Mouse (Mus musculus) midbrain, embryonic 11.5 days (tissue): Measurements from ENCODE around the gene Rims4. TPM values are rescaled to one million over a fixed set of nuclear protein-coding genes. Genes with fewer than 3 reads are reported as not detected.

Experiments used
- ATAC-seq: fragments of 200-750 bp; cut with Nextera tagmentation; 2 replicates; pipeline ENCODE4 v1.8.0; 2017; ENCODE audit warnings: moderate TSS enrichment, moderate library complexity; ENCODE audit not compliant: low FRiP score
- DNase-seq: peaks from one replicate; pipeline ENCODE4 v3.0.0; 2015; ENCODE audit warnings: low spot score; ENCODE audit errors: missing footprints
- H3K27ac ChIP-seq: fragments of 300-500 bp; sonication (generic); 2 replicates; pipeline ENCODE4 v1.5.1; 2014; ENCODE audit warnings: low read depth, low read length
- H3K27me3 ChIP-seq: fragments of 300-500 bp; sonication (generic); 2 replicates; pipeline ENCODE4 v1.6.1; 2014; ENCODE audit warnings: mild to moderate bottlenecking, low read length, moderate library complexity, mixed read lengths; ENCODE audit not compliant: control insufficient read depth, insufficient read depth
- H3K36me3 ChIP-seq: fragments of 300-500 bp; sonication (generic); 2 replicates; pipeline ENCODE4 v1.6.1; 2014; ENCODE audit warnings: mild to moderate bottlenecking, low read length, moderate library complexity, mixed read lengths; ENCODE audit not compliant: control insufficient read depth, insufficient read depth
- H3K4me1 ChIP-seq: fragments of 300-500 bp; sonication (generic); 2 replicates; pipeline ENCODE4 v1.6.1; 2014; ENCODE audit warnings: low read length; ENCODE audit not compliant: control insufficient read depth, insufficient read depth
- H3K4me2 ChIP-seq: fragments of 300-500 bp; sonication (generic); 2 replicates; pipeline ENCODE4 v1.6.1; 2014; ENCODE audit warnings: mild to moderate bottlenecking, moderate library complexity
- H3K4me3 ChIP-seq: fragments of 300-500 bp; sonication (generic); 2 replicates; pipeline ENCODE4 v1.5.1; 2014; ENCODE audit warnings: low read depth, low read length
- H3K9ac ChIP-seq: fragments of 300-500 bp; sonication (generic); 2 replicates; pipeline ENCODE4 v1.6.1; 2014; ENCODE audit warnings: low read length
- H3K9me3 ChIP-seq: fragments of 300-500 bp; sonication (generic); 2 replicates; pipeline ENCODE4 v1.6.1; 2016; ENCODE audit warnings: low read length; ENCODE audit not compliant: control insufficient read depth
- WGBS: fragments of 180-500 bp; shearing (Covaris S2); extraction: QIAGEN DNeasy Blood & Tissue Kit; methylation state at CpG from one replicate; pipeline ENCODE4 v1.1.7; 2014; 5-methylcytosine and 5-hydroxymethylcytosine counted together
- polyA plus RNA-seq: library from polyadenylated mRNA; unstranded; fragments of >200 nt; fragmentation: Nextera tagmentation; extraction: Ambion mirVana; gene quantifications from 2 replicates; pipeline ENCODE4 v1.2.1, GENCODE M21; 2014

Rims4 gene
- polyA plus RNA-seq, 1 experiment from 2014 or later = 1.1 TPM

DNA sequence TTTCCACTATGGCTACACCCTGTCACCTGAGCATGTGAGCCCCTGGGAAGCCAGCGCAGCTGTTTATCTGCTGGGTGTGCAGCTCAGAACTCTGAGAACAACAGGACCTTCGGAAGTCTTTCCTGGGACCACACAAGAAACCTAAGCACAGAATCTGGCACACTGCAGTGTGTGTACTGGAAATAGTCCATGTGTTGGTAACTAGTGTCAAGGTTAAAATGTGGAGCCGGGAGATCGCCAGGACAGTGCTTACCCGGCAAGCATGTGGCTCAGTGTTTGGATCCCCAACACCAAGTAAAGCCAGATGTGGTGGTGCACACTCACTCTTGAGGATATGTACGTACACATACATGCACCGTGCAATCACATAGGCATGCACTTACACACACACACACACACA, 17.4 kb downstream of the Rims4 start:
- no peak overlapping the region for H3K27ac ChIP-seq
- no peak overlapping the region for H3K9ac ChIP-seq
- no peaks in the 10 kb centered on the region for H3K27me3 ChIP-seq
- no peaks in the 10 kb centered on the region for H3K9me3 ChIP-seq
- no peak for DNase-seq
- H3K4me3 ChIP-seq = no peak overlapping the region
- H3K36me3 ChIP-seq = no peaks in the 10 kb centered on the region
- no peak for ATAC-seq
- WGBS = 93% methylated on average over 7 of the region's 7 CpGs
- H3K4me1 ChIP-seq = no peaks in the 10 kb centered on the region
- H3K4me2 ChIP-seq = no peak overlapping the region

DNA sequence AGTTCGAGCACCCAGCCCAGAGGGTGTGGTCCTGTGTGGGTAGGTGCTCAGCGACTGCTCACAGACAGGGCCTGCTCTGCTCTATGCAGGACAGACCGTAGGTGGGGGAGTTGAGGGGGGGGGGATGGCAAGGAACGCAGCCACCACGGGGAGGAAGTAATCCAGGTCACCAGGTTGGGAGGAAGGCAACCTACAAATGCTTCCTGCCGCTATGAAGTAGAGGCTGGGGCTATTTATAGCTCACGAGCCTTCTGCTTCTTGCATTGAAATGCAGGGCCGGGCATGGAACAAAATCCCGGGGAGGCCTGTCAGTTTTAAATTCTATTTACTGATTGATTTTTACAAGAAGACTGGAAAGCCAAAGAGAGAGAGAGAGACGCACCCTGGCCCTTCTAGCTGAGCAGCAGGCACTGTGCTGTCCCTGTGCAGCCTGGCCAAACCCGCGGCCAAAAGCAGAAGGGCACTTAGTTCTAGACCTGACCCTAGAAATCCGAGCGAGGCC, 18.5 kb downstream of the Rims4 start:
- Histone ChIP-seq H3K4me1 (no peaks in the 10 kb centered on the region), H3K9me3 (no peaks in the 10 kb centered on the region), H3K4me3 (no peak overlapping the region), H3K4me2 (no peak overlapping the region), H3K27ac (no peak overlapping the region), H3K27me3 (no peaks in the 10 kb centered on the region), H3K36me3 (no peaks in the 10 kb centered on the region), H3K9ac (no peak overlapping the region)
- 62% methylated on average over 14 of the region's 14 CpGs for WGBS
- DNase-seq = no peak
- no peak for ATAC-seq

DNA sequence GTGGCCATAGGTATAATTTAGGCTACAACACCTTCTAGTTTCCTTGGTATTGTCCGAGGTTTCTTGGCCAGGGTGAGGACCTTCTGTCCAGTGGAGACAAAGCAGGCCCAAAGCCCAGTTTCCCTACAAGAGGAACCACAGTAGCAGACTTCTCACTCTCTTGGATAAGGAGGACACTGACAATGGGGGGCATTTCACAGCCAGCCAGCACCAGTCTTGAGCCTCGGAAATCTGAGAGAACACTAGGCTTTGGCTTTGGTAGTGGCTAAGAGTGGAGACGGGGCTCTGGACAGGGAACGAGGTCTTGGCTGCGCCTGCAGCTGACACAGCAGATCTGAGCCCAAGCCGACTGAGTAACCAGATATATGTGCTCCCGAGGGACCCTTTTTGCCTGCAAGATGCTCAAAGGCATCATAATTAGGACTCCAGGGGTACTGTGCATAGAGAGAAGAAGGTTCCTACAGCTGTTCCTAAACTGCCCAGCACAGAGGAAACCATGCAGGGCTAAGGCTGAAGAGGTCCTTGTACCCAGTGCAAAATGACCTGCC, 20.4 kb downstream of the Rims4 start:
- ATAC-seq (no peak), DNase-seq (no peak)
- WGBS = 79% methylated on average over 7 of the region's 7 CpGs

DNA sequence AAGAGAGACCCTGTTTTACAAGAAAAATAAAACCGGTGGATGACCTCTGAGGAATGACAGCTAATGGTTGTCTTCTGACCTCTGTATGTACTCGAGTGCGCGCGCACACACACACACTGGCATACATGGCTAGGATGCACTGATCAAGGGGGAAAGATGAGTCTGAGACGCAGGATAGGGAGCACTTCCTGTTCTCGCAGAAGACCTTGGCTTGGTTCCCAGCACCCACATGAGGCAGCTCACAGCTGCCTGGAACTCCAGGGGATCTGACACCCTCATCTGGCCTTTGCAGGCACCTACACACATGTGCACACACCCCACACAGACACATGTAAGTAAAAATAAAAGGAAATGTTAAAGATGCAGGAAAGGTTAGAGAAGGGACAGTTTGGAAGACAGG, 21.5 kb downstream of the Rims4 start:
- Histone ChIP-seq H3K36me3 (no peaks in the 10 kb centered on the region), H3K9ac (no peak overlapping the region), H3K27ac (no peak overlapping the region), H3K9me3 (no peaks in the 10 kb centered on the region), H3K4me3 (no peak overlapping the region), H3K4me2 (no peak overlapping the region), H3K4me1 (no peaks in the 10 kb centered on the region), H3K27me3 (no peaks in the 10 kb centered on the region)
- no peak for DNase-seq
- no peak for ATAC-seq
- whole genome bisulfite sequencing = 93% methylated on average over 7 of the region's 7 CpGs

More for the DNA sequence above, 20.4 kb downstream of the Rims4 start:
- H3K4me1 ChIP-seq = no peaks in the 10 kb centered on the region
- H3K4me2 ChIP-seq = no peak overlapping the region
- H3K9ac ChIP-seq = no peak overlapping the region
- H3K36me3 ChIP-seq = no peaks in the 10 kb centered on the region
- no peaks in the 10 kb centered on the region for H3K9me3 ChIP-seq
- no peaks in the 10 kb centered on the region for H3K27me3 ChIP-seq
- H3K27ac ChIP-seq = no peak overlapping the region
- H3K4me3 ChIP-seq = no peak overlapping the region

DNA sequence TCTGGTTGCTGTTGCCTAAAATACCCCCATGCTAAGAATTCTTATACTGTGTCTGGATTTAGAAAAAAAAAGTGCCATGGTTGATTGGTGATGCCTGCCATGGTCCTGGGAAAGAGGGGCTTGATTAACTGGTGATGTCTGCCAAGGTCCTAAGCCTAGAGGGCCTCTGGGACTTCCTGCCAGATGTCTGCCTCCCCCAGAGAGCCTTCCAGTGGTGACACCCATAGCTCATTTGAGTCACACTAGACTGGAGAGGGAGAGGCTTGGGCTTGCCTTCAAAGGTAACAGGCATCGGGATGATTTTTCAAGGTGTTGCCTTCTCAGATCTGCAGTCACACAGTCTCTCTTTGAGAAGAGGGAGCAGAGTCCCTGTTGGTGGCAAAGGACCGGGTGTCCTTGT, 23.3 kb downstream of the Rims4 start:
- no peaks in the 10 kb centered on the region for H3K36me3 ChIP-seq
- H3K4me1 ChIP-seq = no peaks in the 10 kb centered on the region
- H3K9me3 ChIP-seq = no peaks in the 10 kb centered on the region
- no peak overlapping the region for H3K4me3 ChIP-seq
- 72% methylated on average over 2 of the region's 2 CpGs for WGBS
- H3K27me3 ChIP-seq = no peaks in the 10 kb centered on the region
- ATAC-seq (no peak), DNase-seq (no peak)
- no peak overlapping the region for H3K27ac ChIP-seq
- H3K4me2 ChIP-seq = no peak overlapping the region
- H3K9ac ChIP-seq = no peak overlapping the region

DNA sequence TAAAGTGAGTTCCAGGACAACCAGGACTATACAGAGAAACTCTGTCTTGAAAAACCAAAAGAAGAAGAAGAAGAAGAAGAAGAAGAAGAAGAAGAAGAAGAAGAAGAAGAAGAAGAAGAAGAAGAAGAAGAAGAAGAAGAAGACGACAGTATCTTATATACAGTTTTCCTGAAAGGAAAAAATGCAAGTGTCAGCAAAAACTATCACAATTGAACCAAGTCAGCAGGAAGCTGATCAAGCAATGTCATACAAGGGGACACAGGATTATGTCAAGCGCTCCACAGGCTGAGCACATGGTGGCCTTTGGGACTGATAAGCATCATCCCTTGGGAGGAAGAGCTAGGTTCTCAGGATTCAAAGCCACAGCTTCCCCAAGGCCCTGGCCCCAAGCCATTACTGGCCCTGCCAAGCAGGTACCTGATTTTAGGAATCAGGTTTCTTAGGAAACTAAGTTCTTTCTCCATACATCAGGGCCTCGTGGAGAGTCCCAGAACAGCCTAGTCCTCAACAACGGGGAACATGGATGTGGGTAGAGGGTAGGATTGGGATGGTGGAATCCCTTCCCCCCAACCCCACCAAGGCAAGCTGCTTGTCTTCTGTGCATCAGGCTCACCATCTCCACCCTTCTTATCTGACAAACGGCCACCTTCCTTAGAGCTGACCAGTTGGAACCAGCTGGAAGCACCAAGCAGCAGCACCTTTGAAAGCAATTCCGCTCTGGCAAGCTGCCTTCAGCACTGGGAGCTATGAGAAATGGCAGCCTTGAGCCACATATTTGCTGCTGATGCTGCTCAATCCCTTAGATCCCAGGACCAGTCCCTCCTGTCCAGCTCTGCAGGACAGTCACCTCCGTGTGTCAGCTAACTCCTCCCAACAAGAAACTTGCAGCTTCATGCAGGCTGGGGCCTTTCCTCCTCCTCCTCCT, 24.8 kb downstream of the Rims4 start:
- ATAC-seq (no peak), DNase-seq (no peak)
- Histone ChIP-seq H3K9ac (no peak overlapping the region), H3K27me3 (no peaks in the 10 kb centered on the region), H3K27ac (no peak overlapping the region), H3K4me2 (no peak overlapping the region), H3K4me3 (no peak overlapping the region), H3K9me3 (no peaks in the 10 kb centered on the region), H3K36me3 (no peaks in the 10 kb centered on the region), H3K4me1 (no peaks in the 10 kb centered on the region)
- WGBS = 67% methylated on average over 7 of the region's 7 CpGs

DNA sequence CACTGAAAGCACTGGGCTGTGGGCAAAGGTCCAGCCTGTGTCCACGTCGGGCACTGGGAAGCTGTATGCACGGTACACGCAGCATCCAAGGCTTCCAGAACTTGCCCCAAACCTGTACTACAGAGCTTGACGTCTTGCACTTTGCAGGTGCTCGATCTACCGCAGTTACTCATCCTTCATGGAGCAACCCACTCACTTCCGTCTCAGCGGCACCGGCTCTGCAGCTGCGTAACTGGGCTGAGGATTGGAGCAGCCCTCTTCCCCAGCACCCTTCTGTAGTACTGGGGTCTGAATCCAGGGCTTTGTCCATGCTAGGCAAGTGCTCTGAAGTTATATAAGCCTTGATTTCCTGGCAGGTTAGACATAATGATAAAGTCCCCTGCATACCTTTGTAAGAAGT, 27.2 kb downstream of the Rims4 start:
- Histone ChIP-seq H3K9ac (no peak overlapping the region), H3K4me2 (no peak overlapping the region), H3K4me1 (no peaks in the 10 kb centered on the region), H3K36me3 (no peaks in the 10 kb centered on the region), H3K27me3 (no peaks in the 10 kb centered on the region), H3K27ac (no peak overlapping the region), H3K4me3 (no peak overlapping the region), H3K9me3 (no peaks in the 10 kb centered on the region)
- ATAC-seq = no peak
- WGBS = 93% methylated on average over 11 of the region's 11 CpGs
- no peak for DNase-seq

DNA sequence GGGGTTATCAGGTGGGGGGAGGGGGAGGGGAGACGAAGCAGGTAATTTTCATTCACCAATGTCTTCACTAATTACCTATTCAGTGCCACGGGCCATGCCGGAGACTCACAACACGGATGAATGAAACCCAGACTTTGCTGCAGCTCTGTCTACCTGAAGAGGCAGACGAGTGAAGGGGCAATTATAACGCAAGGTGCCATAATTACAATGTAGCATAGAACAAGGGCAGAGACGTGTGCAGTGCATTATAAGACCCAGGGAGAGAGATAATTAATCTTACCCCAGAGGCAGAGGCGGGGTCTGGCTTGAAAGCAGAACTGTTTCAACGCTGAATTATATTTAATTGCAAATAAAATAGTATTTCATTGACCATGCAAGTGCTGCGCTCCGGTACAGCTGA, 27.9 kb downstream of the Rims4 start:
- H3K9ac ChIP-seq = no peak overlapping the region
- H3K27me3 ChIP-seq = no peaks in the 10 kb centered on the region
- 84% methylated on average over 11 of the region's 11 CpGs for WGBS
- no peak overlapping the region for H3K27ac ChIP-seq
- H3K4me2 ChIP-seq = no peak overlapping the region
- H3K4me1 ChIP-seq = no peaks in the 10 kb centered on the region
- ATAC-seq (no peak), DNase-seq (no peak)
- H3K36me3 ChIP-seq = no peaks in the 10 kb centered on the region
- no peak overlapping the region for H3K4me3 ChIP-seq
- no peaks in the 10 kb centered on the region for H3K9me3 ChIP-seq

DNA sequence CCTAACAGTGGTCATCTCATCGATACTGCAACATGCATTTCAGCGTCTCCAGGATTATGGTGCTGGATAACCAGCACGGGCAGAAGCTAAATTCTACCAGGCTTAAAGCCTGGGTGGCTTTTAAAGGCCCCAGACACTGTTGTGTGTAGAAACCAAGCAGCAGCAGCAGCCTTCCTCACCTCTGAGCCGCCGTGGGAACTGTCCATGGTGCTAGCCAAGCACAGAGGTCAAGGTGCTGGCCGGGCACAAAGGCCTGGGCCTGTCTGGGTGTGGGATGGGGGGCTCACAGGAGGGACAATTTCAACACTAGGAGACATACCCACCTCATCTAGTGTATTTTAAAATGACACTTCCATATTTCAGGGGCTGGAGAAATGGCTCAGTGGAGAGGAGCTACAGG, 29.1 kb downstream of the Rims4 start:
- no peak overlapping the region for H3K4me2 ChIP-seq
- H3K4me3 ChIP-seq = no peak overlapping the region
- no peak overlapping the region for H3K27ac ChIP-seq
- no peaks in the 10 kb centered on the region for H3K4me1 ChIP-seq
- DNase-seq (no peak), ATAC-seq (no peak)
- H3K9me3 ChIP-seq = no peaks in the 10 kb centered on the region
- H3K36me3 ChIP-seq = no peaks in the 10 kb centered on the region
- H3K27me3 ChIP-seq = no peaks in the 10 kb centered on the region
- no peak overlapping the region for H3K9ac ChIP-seq
- WGBS = 39% methylated on average over 6 of the region's 6 CpGs
